Mouse (Mus musculus): ENCODE measurements around the gene Cckbr. TPM values are rescaled to one million over a fixed set of nuclear protein-coding genes. Genes with fewer than 3 reads are reported as not detected.
A peak's percentile ranks its signal among the peaks of the same experiment; 100 is the strongest.
"Not testable (repeated sequence)": the region's sequence is repeated elsewhere in the genome, so short reads cannot be mapped to it uniquely, and the experiment has no call there.

The Cckbr gene
- polyA plus RNA-seq, 1 experiment from 2014 or later = 0.06 TPM

GRCm38 (mm10) chr7:105411874-105412632 is 13.5 kb upstream of the Cckbr start:
- H3K4me1 ChIP-seq (ENCODE audit: insufficient read depth, low read depth, low read length); H3K4me2 ChIP-seq (replicated peaks; ENCODE audit: low read depth, low read length); H3K9ac ChIP-seq (replicated peaks; ENCODE audit: low read depth); H3K27me3 ChIP-seq (replicated peaks; ENCODE audit: insufficient read depth, low read length); H3K36me3 ChIP-seq (ENCODE audit: insufficient read depth, low read length); H3K9me3 ChIP-seq (ENCODE audit: low read length); H3K4me3 ChIP-seq (ENCODE audit: low read depth, low read length); ATAC-seq; H3K27ac ChIP-seq (ENCODE audit: low read length): not testable (repeated sequence)
- TF ChIP-seq CTCF (IDR thresholded peaks at IDR 0.05) = peak; percentile 93
- 55% methylated on average over 8 of the region's 8 CpGs for WGBS
- peak; percentile 68 for DNase-seq (ENCODE audit: low spot score)

DNA sequence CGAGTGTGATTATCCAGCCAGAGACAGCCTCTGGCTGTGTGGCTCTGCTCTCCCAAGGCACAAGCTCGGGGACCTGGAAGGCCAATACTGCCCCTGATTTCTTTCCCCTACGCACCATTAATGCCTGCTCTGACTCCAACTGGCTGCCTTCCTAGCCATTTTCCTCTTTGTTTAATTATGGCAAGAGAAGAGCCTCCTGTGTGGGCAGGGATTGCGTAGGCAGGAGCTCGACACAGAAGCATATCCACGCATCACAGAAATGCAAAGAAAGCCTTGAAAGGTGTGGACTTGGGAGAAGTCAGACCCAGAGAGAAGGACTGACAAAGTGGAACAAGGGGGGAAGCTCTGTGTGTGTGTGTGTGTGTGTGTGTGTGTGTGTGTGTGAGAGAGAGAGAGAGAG is 11.1 kb upstream of the Cckbr start:
- DNase-seq (ENCODE audit: low spot score) (no peak), ATAC-seq (no peak)
- Histone ChIP-seq H3K4me1 (ENCODE audit: insufficient read depth, low read depth, low read length) (no peaks in the 10 kb centered on the region), H3K4me2 (replicated peaks; ENCODE audit: low read depth, low read length) (no peak overlapping the region), H3K27ac (ENCODE audit: low read length) (no peak overlapping the region), H3K4me3 (ENCODE audit: low read depth, low read length) (no peak overlapping the region), H3K9ac (replicated peaks; ENCODE audit: low read depth) (no peak overlapping the region), H3K27me3 (replicated peaks; ENCODE audit: insufficient read depth, low read length) (no peaks in the 10 kb centered on the region), H3K36me3 (ENCODE audit: insufficient read depth, low read length) (no peaks in the 10 kb centered on the region), H3K9me3 (ENCODE audit: low read length) (no peaks in the 10 kb centered on the region)
- 47% methylated on average over 6 of the region's 6 CpGs for WGBS
- TF ChIP-seq CTCF (IDR thresholded peaks at IDR 0.05) (no peak), EP300 (IDR thresholded peaks at IDR 0.05) (no peak)

DNA sequence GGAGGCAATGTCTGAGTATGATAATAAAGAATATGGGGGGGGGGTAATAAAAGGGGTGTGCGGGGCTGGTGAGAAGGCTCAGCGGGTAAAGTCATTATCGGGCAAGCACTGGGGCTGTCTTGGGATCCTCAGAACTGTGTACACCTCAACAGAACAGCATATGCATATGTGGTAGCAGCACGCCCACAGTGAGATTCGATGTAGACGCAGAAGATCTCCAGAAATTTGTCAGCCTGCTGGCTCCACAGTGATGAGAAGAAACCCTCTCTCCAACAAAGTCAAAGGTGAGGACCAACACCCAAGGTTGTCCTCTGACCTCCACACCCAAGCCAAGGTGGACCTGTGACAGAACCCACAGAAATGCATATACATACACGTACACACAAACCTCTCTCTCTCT is 9.0 kb upstream of the Cckbr start:
- Histone ChIP-seq H3K4me1 (ENCODE audit: insufficient read depth, low read depth, low read length) (no peaks in the 10 kb centered on the region), H3K9ac (replicated peaks; ENCODE audit: low read depth) (no peak overlapping the region), H3K36me3 (ENCODE audit: insufficient read depth, low read length) (no peaks in the 10 kb centered on the region), H3K4me3 (ENCODE audit: low read depth, low read length) (no peak overlapping the region), H3K27ac (ENCODE audit: low read length) (no peak overlapping the region), H3K9me3 (ENCODE audit: low read length) (no peaks in the 10 kb centered on the region), H3K4me2 (replicated peaks; ENCODE audit: low read depth, low read length) (no peak overlapping the region), H3K27me3 (replicated peaks; ENCODE audit: insufficient read depth, low read length) (no peaks in the 10 kb centered on the region)
- WGBS = 92% methylated on average over 7 of the region's 7 CpGs
- TF ChIP-seq CTCF (IDR thresholded peaks at IDR 0.05) = no peak
- no peak for TF ChIP-seq EP300 (IDR thresholded peaks at IDR 0.05)
- ATAC-seq (no peak), DNase-seq (ENCODE audit: low spot score) (no peak)

GRCm38 (mm10) chr7:105418106-105418505 is 7.4 kb upstream of the Cckbr start:
- DNase-seq (ENCODE audit: low spot score) (no peak), ATAC-seq (no peak)
- H3K4me1 ChIP-seq (ENCODE audit: insufficient read depth, low read depth, low read length) = no peaks in the 10 kb centered on the region
- H3K27me3 ChIP-seq (replicated peaks; ENCODE audit: insufficient read depth, low read length) = no peaks in the 10 kb centered on the region
- no peak overlapping the region for H3K9ac ChIP-seq (replicated peaks; ENCODE audit: low read depth)
- H3K27ac ChIP-seq (ENCODE audit: low read length) = no peak overlapping the region
- H3K9me3 ChIP-seq (ENCODE audit: low read length) = no peaks in the 10 kb centered on the region
- H3K36me3 ChIP-seq (ENCODE audit: insufficient read depth, low read length) = no peaks in the 10 kb centered on the region
- 71% methylated on average over 5 of the region's 5 CpGs for WGBS
- no peak for TF ChIP-seq EP300 (IDR thresholded peaks at IDR 0.05)
- TF ChIP-seq CTCF (IDR thresholded peaks at IDR 0.05) = no peak
- H3K4me2 ChIP-seq (replicated peaks; ENCODE audit: low read depth, low read length) = no peak overlapping the region
- H3K4me3 ChIP-seq (ENCODE audit: low read depth, low read length) = no peak overlapping the region

- WGBS = 8% methylated on average over 2 of the region's 2 CpGs
- Histone ChIP-seq H3K27ac (ENCODE audit: low read length) (no peak overlapping the region), H3K9me3 (ENCODE audit: low read length) (no peaks in the 10 kb centered on the region), H3K36me3 (ENCODE audit: insufficient read depth, low read length) (no peaks in the 10 kb centered on the region), H3K4me3 (ENCODE audit: low read depth, low read length) (no peak overlapping the region), H3K4me1 (ENCODE audit: insufficient read depth, low read depth, low read length) (no peaks in the 10 kb centered on the region), H3K9ac (replicated peaks; ENCODE audit: low read depth) (no peak overlapping the region), H3K27me3 (replicated peaks; ENCODE audit: insufficient read depth, low read length) (peaks cover 5% of the 10 kb centered on the region), H3K4me2 (replicated peaks; ENCODE audit: low read depth, low read length) (no peak overlapping the region)
- TF ChIP-seq EP300 (IDR thresholded peaks at IDR 0.05) (no peak), CTCF (IDR thresholded peaks at IDR 0.05) (no peak)
- no peak for DNase-seq (ENCODE audit: low spot score)
- no peak for ATAC-seq
Measured at GRCm38 (mm10) chr7:105420903-105421302, 4.6 kb upstream of the Cckbr start.

- no peak overlapping the region for H3K9ac ChIP-seq (replicated peaks; ENCODE audit: low read depth)
- peaks cover 11% of the 10 kb centered on the region for H3K27me3 ChIP-seq (replicated peaks; ENCODE audit: insufficient read depth, low read length)
Measured at GRCm38 (mm10) chr7:105424368-105424767, 1.2 kb upstream of the Cckbr start.

More at GRCm38 (mm10) chr7:105424368-105424767, 1.2 kb upstream of the Cckbr start:
- no peak for DNase-seq (ENCODE audit: low spot score)
- no peaks in the 10 kb centered on the region for H3K36me3 ChIP-seq (ENCODE audit: insufficient read depth, low read length)
- ATAC-seq = no peak
- 15% methylated on average over 5 of the region's 5 CpGs for WGBS
- H3K27ac ChIP-seq (ENCODE audit: low read length) = no peak overlapping the region
- TF ChIP-seq EP300 (IDR thresholded peaks at IDR 0.05) (no peak), CTCF (IDR thresholded peaks at IDR 0.05) (no peak)
- H3K4me2 ChIP-seq (replicated peaks; ENCODE audit: low read depth, low read length) = no peak overlapping the region
- H3K9me3 ChIP-seq (ENCODE audit: low read length) = no peaks in the 10 kb centered on the region
- no peak overlapping the region for H3K4me3 ChIP-seq (ENCODE audit: low read depth, low read length)
- no peaks in the 10 kb centered on the region for H3K4me1 ChIP-seq (ENCODE audit: insufficient read depth, low read depth, low read length)

All from lung, postnatal 0 days (tissue).